Mouse (Mus musculus) bone marrow, adult 2 months (tissue): ENCODE data around the gene Psat1.

Experiments used
- CTCF ChIP-seq: fragments of 200-500 bp; IDR thresholded peaks from 2 replicates; pipeline ENCODE4 v1.5.1; 2011; ENCODE audit warnings: low read length, control low read depth; ENCODE audit not compliant: control insufficient read depth, insufficient read depth
- POLR2A ChIP-seq: fragments of 200-500 bp; IDR thresholded peaks from 2 replicates; pipeline ENCODE4 v1.6.1; 2011; ENCODE audit warnings: low read depth, mild to moderate bottlenecking, control low read depth, low read length, borderline replicate concordance; ENCODE audit not compliant: control insufficient read depth

GRCm38 (mm10) chr19:15943117-15943423, 4.1 kb downstream of the Psat1 start:
- TF ChIP-seq CTCF (no peak), POLR2A (no peak)
